Mouse (Mus musculus): ENCODE results near the gene Arhgap24. TPM values are rescaled to one million over a fixed set of nuclear protein-coding genes. Genes with fewer than 3 reads are reported as not detected.

The Arhgap24 gene
- polyA plus RNA-seq, 1 experiment from 2014 or later, result 3.2 TPM

DNA sequence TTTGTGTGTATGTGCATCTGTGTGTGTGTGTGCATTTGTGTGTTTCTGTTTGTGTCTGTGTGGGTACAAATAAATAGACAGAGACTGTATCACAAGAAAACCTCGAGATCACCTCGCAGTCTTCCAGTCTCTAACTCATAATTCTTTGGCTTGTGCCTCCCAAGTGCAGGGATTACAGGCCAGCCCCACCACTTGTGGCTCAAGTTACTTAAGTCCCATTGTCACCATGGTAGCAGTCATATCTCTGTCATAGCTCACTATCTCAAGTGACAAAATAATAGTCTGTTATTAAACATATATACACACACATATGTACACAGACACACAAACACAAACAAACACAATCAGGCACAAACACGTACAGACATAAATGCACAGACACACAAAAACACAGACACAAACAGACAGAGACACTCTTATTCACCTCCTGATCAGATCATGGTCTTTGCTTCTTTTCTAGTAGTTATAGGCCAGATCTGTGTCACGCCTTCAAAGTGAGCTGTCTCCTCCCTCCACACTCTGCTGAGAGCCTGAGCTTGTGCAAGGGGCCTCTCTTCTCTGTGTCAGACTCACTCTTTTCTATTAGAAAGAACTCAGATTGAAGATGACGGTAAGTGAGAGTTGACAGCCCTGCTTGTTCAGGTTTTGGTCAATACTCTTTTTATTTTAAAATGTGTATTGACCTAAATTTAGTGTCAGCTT lies 261.5 kb downstream of the Arhgap24 start:
- no peak for DNase-seq
- H3K27ac ChIP-seq (ENCODE audit: low read depth), result no peak overlapping the region
- TF ChIP-seq EP300 (IDR thresholded peaks at IDR 0.05; ENCODE audit: low read depth), result no peak
- TF ChIP-seq CTCF (IDR thresholded peaks at IDR 0.05; ENCODE audit: low read depth), result no peak

DNA sequence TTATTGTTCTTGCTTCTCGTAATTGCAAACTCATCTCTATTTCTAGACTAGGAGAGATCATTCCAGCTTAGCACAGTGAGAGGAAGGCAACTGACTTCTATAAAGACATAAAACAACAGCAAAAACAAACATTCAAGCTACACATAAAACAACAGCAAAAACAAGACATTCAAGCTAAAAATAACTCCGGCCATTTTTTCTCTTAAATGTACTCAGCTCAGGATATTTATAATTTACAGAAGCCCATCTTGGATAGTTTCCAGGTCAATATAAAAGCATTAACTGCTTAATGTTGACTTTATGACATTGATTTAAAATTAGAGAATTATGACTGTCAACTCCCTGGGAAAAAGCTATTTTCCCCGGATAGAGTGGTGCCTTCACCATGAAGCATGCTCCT lies 262.2 kb downstream of the Arhgap24 start:
- Histone ChIP-seq H3K4me2 (ENCODE audit: low read depth, low read length) (no peak overlapping the region), H3K27ac (ENCODE audit: low read depth) (no peak overlapping the region), H3K4me1 (ENCODE audit: insufficient read depth) (no peaks in the 10 kb centered on the region), H3K27me3 (ENCODE audit: insufficient read depth, low read length) (no peaks in the 10 kb centered on the region), H3K4me3 (ENCODE audit: low read depth, low read length) (no peak overlapping the region), H3K36me3 (replicated peaks; ENCODE audit: insufficient read depth, low read length) (no peaks in the 10 kb centered on the region), H3K9ac (replicated peaks) (no peak overlapping the region), H3K9me3 (ENCODE audit: low read length) (no peaks in the 10 kb centered on the region)
- ATAC-seq, result no peak
- TF ChIP-seq EP300 (IDR thresholded peaks at IDR 0.05; ENCODE audit: low read depth), result no peak
- TF ChIP-seq CTCF (IDR thresholded peaks at IDR 0.05; ENCODE audit: low read depth), result no peak
- WGBS (ENCODE audit: insufficient replicate concordance), result 63% methylated on average over 3 of the region's 3 CpGs
- no peak for DNase-seq

More for the DNA sequence above, 261.5 kb downstream of the Arhgap24 start:
- Histone ChIP-seq H3K27me3 (ENCODE audit: insufficient read depth, low read length) (no peaks in the 10 kb centered on the region), H3K4me1 (ENCODE audit: insufficient read depth) (no peaks in the 10 kb centered on the region), H3K9ac (replicated peaks) (no peak overlapping the region), H3K4me2 (ENCODE audit: low read depth, low read length) (no peak overlapping the region), H3K9me3 (ENCODE audit: low read length) (no peaks in the 10 kb centered on the region), H3K36me3 (replicated peaks; ENCODE audit: insufficient read depth, low read length) (no peaks in the 10 kb centered on the region), H3K4me3 (ENCODE audit: low read depth, low read length) (no peak overlapping the region)
- WGBS (ENCODE audit: insufficient replicate concordance), result 63% methylated on average over 5 of the region's 5 CpGs
- ATAC-seq, result no peak

DNA sequence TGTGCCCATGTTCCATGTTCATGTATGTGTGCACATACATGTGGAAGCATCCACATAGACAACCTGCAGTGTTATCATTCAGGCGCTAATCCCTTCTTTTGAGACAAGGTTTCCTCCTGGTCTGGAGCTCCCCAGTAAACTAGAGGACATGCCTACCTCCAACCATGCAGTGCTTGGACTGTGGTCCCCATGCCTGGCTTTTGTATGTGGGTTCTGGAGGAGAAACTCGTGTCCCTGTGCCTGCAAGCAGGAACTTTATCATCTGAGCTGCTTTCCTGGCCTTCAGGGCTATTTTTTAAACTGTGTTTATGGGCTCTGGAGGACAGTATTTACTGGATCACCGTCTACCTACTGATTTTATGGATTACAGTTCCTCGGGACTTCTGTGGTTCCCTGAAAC lies 262.9 kb downstream of the Arhgap24 start:
- TF ChIP-seq EP300 (IDR thresholded peaks at IDR 0.05; ENCODE audit: low read depth), result no peak
- TF ChIP-seq CTCF (IDR thresholded peaks at IDR 0.05; ENCODE audit: low read depth), result no peak
- Histone ChIP-seq H3K36me3 (replicated peaks; ENCODE audit: insufficient read depth, low read length) (no peaks in the 10 kb centered on the region), H3K4me1 (ENCODE audit: insufficient read depth) (no peaks in the 10 kb centered on the region), H3K9me3 (ENCODE audit: low read length) (no peaks in the 10 kb centered on the region), H3K27ac (ENCODE audit: low read depth) (no peak overlapping the region), H3K4me2 (ENCODE audit: low read depth, low read length) (no peak overlapping the region), H3K4me3 (ENCODE audit: low read depth, low read length) (no peak overlapping the region), H3K9ac (replicated peaks) (no peak overlapping the region), H3K27me3 (ENCODE audit: insufficient read depth, low read length) (no peaks in the 10 kb centered on the region)
- DNase-seq (no peak), ATAC-seq (no peak)
- WGBS (ENCODE audit: insufficient replicate concordance), result 55% methylated on average over 4 of the region's 4 CpGs

DNA sequence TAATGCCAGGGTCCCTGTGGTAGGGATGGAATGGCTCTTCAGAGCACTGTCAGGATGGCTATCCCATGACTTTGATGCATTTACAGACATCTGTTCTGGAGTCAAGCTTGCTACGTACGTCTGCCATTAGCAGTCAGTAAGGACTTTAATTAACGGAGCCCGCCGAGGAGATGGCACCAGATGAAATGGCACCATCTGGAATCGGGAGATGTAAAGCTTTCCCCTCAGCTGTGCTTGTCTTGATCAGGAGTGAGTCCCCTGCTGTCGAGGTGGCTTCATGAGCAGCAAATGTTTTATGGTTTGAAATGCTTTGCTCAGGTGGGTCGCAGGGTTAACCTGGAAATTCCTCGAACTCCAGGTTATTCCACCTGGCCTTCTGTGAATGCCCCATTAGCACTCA lies 267.0 kb downstream of the Arhgap24 start:
- Histone ChIP-seq H3K9ac (replicated peaks) (no peak overlapping the region), H3K27me3 (ENCODE audit: insufficient read depth, low read length) (no peaks in the 10 kb centered on the region), H3K4me2 (ENCODE audit: low read depth, low read length) (no peak overlapping the region), H3K27ac (ENCODE audit: low read depth) (no peak overlapping the region), H3K36me3 (replicated peaks; ENCODE audit: insufficient read depth, low read length) (no peaks in the 10 kb centered on the region), H3K9me3 (ENCODE audit: low read length) (no peaks in the 10 kb centered on the region), H3K4me1 (ENCODE audit: insufficient read depth) (no peaks in the 10 kb centered on the region), H3K4me3 (ENCODE audit: low read depth, low read length) (no peak overlapping the region)
- TF ChIP-seq CTCF (IDR thresholded peaks at IDR 0.05; ENCODE audit: low read depth), result no peak
- TF ChIP-seq EP300 (IDR thresholded peaks at IDR 0.05; ENCODE audit: low read depth), result no peak
- 82% methylated on average over 9 of the region's 9 CpGs for WGBS (ENCODE audit: insufficient replicate concordance)
- ATAC-seq (no peak), DNase-seq (no peak)

DNA sequence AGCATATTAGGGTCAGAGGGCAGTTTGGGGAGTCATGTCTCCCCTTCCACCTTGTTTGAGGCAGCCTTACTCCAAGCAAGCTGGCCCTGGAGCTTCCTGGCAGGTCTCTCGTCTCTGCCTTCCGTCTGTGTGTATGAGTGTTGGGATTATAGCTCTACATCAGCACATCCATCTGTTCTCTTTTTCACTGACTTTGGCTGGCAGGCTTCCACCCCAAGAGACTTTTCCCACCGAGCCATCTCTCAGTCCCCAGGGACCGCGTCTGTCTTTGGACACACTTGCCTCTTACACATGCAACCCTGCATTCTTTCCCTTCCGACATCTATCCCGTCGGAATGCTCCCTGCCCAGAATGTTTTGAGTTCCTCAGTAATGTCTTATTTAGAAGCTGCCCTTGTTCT lies 267.8 kb downstream of the Arhgap24 start:
- Histone ChIP-seq H3K9me3 (ENCODE audit: low read length) (no peaks in the 10 kb centered on the region), H3K9ac (replicated peaks) (no peak overlapping the region), H3K27me3 (ENCODE audit: insufficient read depth, low read length) (no peaks in the 10 kb centered on the region), H3K27ac (ENCODE audit: low read depth) (no peak overlapping the region), H3K4me2 (ENCODE audit: low read depth, low read length) (no peak overlapping the region), H3K4me3 (ENCODE audit: low read depth, low read length) (no peak overlapping the region), H3K4me1 (ENCODE audit: insufficient read depth) (no peaks in the 10 kb centered on the region), H3K36me3 (replicated peaks; ENCODE audit: insufficient read depth, low read length) (no peaks in the 10 kb centered on the region)
- no peak for ATAC-seq
- DNase-seq, result no peak
- WGBS (ENCODE audit: insufficient replicate concordance), result 68% methylated on average over 8 of the region's 8 CpGs
- TF ChIP-seq EP300 (IDR thresholded peaks at IDR 0.05; ENCODE audit: low read depth) (no peak), CTCF (IDR thresholded peaks at IDR 0.05; ENCODE audit: low read depth) (no peak)

DNA sequence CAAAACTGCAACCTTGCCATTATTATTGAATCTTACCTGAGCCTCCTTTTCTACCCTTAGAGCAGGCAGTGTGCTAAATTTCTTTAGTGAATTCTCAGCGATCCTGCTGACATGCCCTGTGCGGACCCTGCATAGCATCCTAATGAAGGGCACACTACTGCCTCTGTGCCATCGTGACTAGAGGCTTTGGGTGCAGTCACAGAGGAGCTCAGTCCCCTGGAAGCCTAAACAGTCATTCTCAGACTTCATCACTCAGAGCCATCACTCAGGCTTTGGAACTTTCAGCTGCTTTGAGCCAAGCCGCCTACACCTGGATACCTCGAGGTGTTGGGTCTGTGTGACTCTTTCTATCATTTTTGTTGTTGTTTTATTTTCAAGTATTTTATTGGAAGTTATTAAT lies 269.5 kb downstream of the Arhgap24 start:
- Histone ChIP-seq H3K36me3 (replicated peaks; ENCODE audit: insufficient read depth, low read length) (no peaks in the 10 kb centered on the region), H3K27ac (ENCODE audit: low read depth) (no peak overlapping the region), H3K4me1 (ENCODE audit: insufficient read depth) (no peaks in the 10 kb centered on the region), H3K9ac (replicated peaks) (no peak overlapping the region), H3K4me2 (ENCODE audit: low read depth, low read length) (no peak overlapping the region), H3K4me3 (ENCODE audit: low read depth, low read length) (no peak overlapping the region), H3K9me3 (ENCODE audit: low read length) (no peaks in the 10 kb centered on the region), H3K27me3 (ENCODE audit: insufficient read depth, low read length) (no peaks in the 10 kb centered on the region)
- no peak for ATAC-seq
- no peak for TF ChIP-seq CTCF (IDR thresholded peaks at IDR 0.05; ENCODE audit: low read depth)
- WGBS (ENCODE audit: insufficient replicate concordance), result 73% methylated on average over 5 of the region's 5 CpGs
- DNase-seq, result no peak

All from liver, postnatal 0 days (tissue).